In the genomic region with DNA sequence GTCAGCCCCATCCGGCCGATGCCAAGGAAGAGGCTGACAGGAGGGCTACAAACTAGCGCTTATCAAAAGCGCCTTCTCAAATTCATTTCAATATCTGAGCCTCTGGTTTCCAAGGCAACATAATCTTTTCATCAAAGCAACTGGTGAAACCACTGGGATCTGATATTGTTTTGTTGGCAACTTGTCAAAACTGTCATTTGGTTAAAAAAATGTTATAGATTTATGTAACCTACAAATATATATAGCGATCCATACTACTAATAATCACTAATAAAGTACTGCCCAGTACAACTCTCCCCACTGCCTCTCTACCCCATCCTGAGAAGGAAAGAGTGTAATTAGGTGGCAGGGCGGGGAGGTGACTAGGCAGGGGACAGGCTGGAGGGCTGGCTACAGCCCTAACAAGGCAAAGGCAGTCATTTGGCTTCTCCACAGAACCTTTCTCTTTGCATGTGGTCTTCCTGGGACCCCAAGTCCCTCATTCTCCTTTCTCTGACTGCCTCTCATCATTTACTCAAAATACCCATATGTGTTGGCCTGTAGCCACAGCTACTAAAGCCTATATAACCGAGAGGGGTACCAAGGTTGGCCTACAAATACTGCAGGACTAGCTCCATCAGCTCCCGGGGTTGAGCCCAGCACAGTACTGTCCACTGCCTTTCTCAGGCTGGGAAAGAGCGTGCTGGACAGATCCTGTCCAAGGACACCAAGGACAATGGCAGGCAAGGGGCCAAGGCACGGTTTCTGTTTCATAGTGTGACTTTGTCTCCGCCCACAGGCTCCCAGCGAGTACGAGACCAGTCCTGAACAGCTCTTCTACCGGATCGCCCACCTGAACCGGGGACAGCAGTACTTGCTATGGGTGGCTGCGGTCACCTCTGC, we compare ENCODE assay signal across 8 mouse cellular contexts.
DNase-seq lines count a peak whose midpoint lies in the region; ATAC-seq and TF ChIP-seq lines count a peak whose summit lies in the region.

No protein-coding gene starts in this region.

- 0 out of 2 replicates have a peak, but pooled peaks cover 3% of the 10 kb centered on the region for H3K36me3 ChIP-seq in neural tube, embryonic 14.5 days (ENCODE audit: control insufficient read depth, insufficient read depth, low read length)
- H3K36me3 ChIP-seq in heart, embryonic 15.5 days, result no peaks in the 10 kb centered on the region
- H3K36me3 ChIP-seq in intestine, postnatal 0 days (ENCODE audit: control insufficient read depth, insufficient read depth), result no peaks in the 10 kb centered on the region
- H3K36me3 ChIP-seq in intestine, embryonic 16.5 days (ENCODE audit: control insufficient read depth, insufficient read depth, low read length), result no peaks in the 10 kb centered on the region

- H3K9ac ChIP-seq in neural tube, embryonic 14.5 days (replicated peaks; ENCODE audit: low read depth, low read length), result no peak overlapping the region
- no peak overlapping the region for H3K9ac ChIP-seq in heart, embryonic 15.5 days
- no peak overlapping the region for H3K9ac ChIP-seq in intestine, postnatal 0 days (ENCODE audit: low read depth, low read length)
- H3K9ac ChIP-seq in intestine, embryonic 16.5 days (ENCODE audit: low read depth, low read length), result no peak overlapping the region

- ATAC-seq in neural tube, embryonic 14.5 days (ENCODE audit: low read depth), result no peak
- 0 out of 2 replicates have a peak, but pooled peaks have one; percentile 50 for ATAC-seq in heart, embryonic 15.5 days (replicated peaks; ENCODE audit: insufficient number of reproducible peaks, insufficient read depth, low FRiP score, low read depth)
- no peak for ATAC-seq in intestine, postnatal 0 days
- ATAC-seq in intestine, embryonic 16.5 days, result no peak

- H3K4me3 ChIP-seq in neural tube, embryonic 14.5 days (ENCODE audit: low read depth, low read length), result no peak overlapping the region
- no peak overlapping the region for H3K4me3 ChIP-seq in heart, embryonic 15.5 days
- no peak overlapping the region for H3K4me3 ChIP-seq in intestine, postnatal 0 days (ENCODE audit: low read depth, low read length)
- no peak overlapping the region for H3K4me3 ChIP-seq in intestine, embryonic 16.5 days (ENCODE audit: low read length)

- no peak for DNase-seq in neural tube, embryonic 10.5 days (ENCODE audit: extremely low spot score, low spot score)
- peak; percentile 35 for DNase-seq in cerebellum, adult 8-10 months
- DNase-seq in lung, postnatal 25 days (ENCODE audit: low spot score), result peak; percentile 8
- DNase-seq in frontal cortex, postnatal 25 days (ENCODE audit: low spot score in 2 of 2), result no peak

- no peaks in the 10 kb centered on the region for H3K9me3 ChIP-seq in neural tube, embryonic 14.5 days (ENCODE audit: control insufficient read depth, low read length)
- H3K9me3 ChIP-seq in heart, embryonic 15.5 days (replicated peaks), result no peaks in the 10 kb centered on the region
- H3K9me3 ChIP-seq in intestine, postnatal 0 days (ENCODE audit: control insufficient read depth), result no peaks in the 10 kb centered on the region
- no peaks in the 10 kb centered on the region for H3K9me3 ChIP-seq in intestine, embryonic 16.5 days (ENCODE audit: control insufficient read depth, low read length)

- H3K4me2 ChIP-seq in neural tube, embryonic 14.5 days (ENCODE audit: low read depth, low read length), result no peak overlapping the region
- H3K4me2 ChIP-seq in heart, embryonic 15.5 days, result peak overlapping the region; percentile 25; the same call in 1 of the 2 replicates
- H3K4me2 ChIP-seq in intestine, postnatal 0 days (replicated peaks; ENCODE audit: low read depth), result no peak overlapping the region
- no peak overlapping the region for H3K4me2 ChIP-seq in intestine, embryonic 16.5 days (ENCODE audit: low read depth, low read length)

- TF ChIP-seq CTCF in intestine, postnatal 0 days (IDR thresholded peaks at IDR 0.05; ENCODE audit: low read depth), result no peak

- 70% methylated on average over 17 of the region's 17 CpGs for WGBS in neural tube, embryonic 14.5 days
- WGBS in heart, embryonic 15.5 days, result 50% methylated on average over 17 of the region's 17 CpGs
- WGBS in intestine, postnatal 0 days, result 65% methylated on average over 17 of the region's 17 CpGs
- 72% methylated on average over 17 of the region's 17 CpGs for WGBS in intestine, embryonic 16.5 days

- peak overlapping the region; percentile 52; the same call in 1 of the 2 replicates for H3K27ac ChIP-seq in neural tube, embryonic 14.5 days (ENCODE audit: low read depth, low read length)
- H3K27ac ChIP-seq in heart, embryonic 15.5 days, result no peak overlapping the region
- H3K27ac ChIP-seq in intestine, postnatal 0 days (ENCODE audit: low read depth, low read length), result no peak overlapping the region
- no peak overlapping the region for H3K27ac ChIP-seq in intestine, embryonic 16.5 days (ENCODE audit: low read length)

- peaks cover 7% of the 10 kb centered on the region; the same call in 1 of the 2 replicates for H3K4me1 ChIP-seq in neural tube, embryonic 14.5 days (ENCODE audit: control insufficient read depth, insufficient read depth, low read length)
- H3K4me1 ChIP-seq in heart, embryonic 15.5 days (replicated peaks), result peaks cover 3% of the 10 kb centered on the region
- H3K4me1 ChIP-seq in intestine, postnatal 0 days (replicated peaks; ENCODE audit: control insufficient read depth, insufficient read depth, low read length), result no peaks in the 10 kb centered on the region
- no peaks in the 10 kb centered on the region for H3K4me1 ChIP-seq in intestine, embryonic 16.5 days (ENCODE audit: control insufficient read depth, insufficient read depth, low read length)

- H3K27me3 ChIP-seq in neural tube, embryonic 14.5 days (ENCODE audit: control insufficient read depth, insufficient read depth, low read length), result no peaks in the 10 kb centered on the region
- peaks cover 38% of the 10 kb centered on the region for H3K27me3 ChIP-seq in heart, embryonic 15.5 days
- H3K27me3 ChIP-seq in intestine, postnatal 0 days (replicated peaks; ENCODE audit: control insufficient read depth, insufficient read depth, low read length), result peaks cover under 1% of the 10 kb centered on the region; the same call in 1 of the 2 replicates
- H3K27me3 ChIP-seq in intestine, embryonic 16.5 days (replicated peaks; ENCODE audit: control insufficient read depth, insufficient read depth, low read length), result no peaks in the 10 kb centered on the region; the same call in 1 of the 2 replicates

Comparison
In these comparisons a context has a peak if more than half of its experiments do, and no peak if none do; other contexts are left out.
1. DNase-seq: peak in cerebellum, adult 8-10 months (single experiment) and lung, postnatal 25 days (single experiment); none in neural tube, embryonic 10.5 days (single experiment) and frontal cortex, postnatal 25 days (0 of 2).